9 mouse cellular contexts compared by ENCODE assay signal in the genomic region with DNA sequence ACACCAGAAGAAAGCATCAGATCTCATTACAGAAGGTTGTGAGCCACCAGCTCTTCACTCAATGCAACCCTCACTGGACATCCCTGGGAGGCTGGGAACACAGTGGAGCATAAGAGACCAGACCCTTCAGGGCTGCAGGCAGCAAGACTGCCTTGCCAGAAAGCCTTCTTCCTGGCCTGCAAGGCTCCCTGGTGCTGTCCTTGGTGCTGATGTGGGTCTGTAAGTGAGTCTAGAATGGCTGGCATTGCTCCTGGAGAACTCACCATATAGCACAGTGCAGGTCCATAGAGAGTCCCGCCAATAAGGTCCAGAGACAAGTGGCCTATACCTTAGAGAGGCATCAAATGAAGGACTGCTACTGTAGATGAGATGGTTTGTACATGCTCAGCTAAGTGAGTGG. TPM values are rescaled to one million over a fixed set of nuclear protein-coding genes. Genes with fewer than 3 reads are reported as not detected.
DNase-seq lines count a peak whose midpoint lies in the region; ATAC-seq and TF ChIP-seq lines count a peak whose summit lies in the region.
"Had no signal": no experiment of that assay in that cellular context is flagged by ENCODE, and none has a peak within 500 bp of the region (broad histone marks: within the 10 kb centered on the region; RNA-seq: fewer than 3 reads in every experiment).

No protein-coding gene starts in this region.

- peak; percentile 26 for ATAC-seq in Patski
- ATAC-seq in erythroblast, adult 5-6 weeks (replicated peaks; ENCODE audit: low FRiP score, poor library complexity, severe bottlenecking), result 0 out of 2 replicates have a peak, but pooled peaks have one; percentile 42
- peak; percentile 89 for ATAC-seq in megakaryocyte progenitor cell, adult 5-6 weeks (replicated peaks; ENCODE audit: poor library complexity)

- H3K4me3 ChIP-seq in cerebellum, adult 2 months (replicated peaks; ENCODE audit: insufficient read depth, low read depth, low read length), result no peak overlapping the region

- CTCF ChIA-PET in Patski (lab: Charles Lee), result no interaction called here

- peak; percentile 29 for DNase-seq in kidney, adult 9 months
- no peak for DNase-seq in kidney, adult 11 months
- peak; percentile 20 for DNase-seq in Patski (ENCODE audit: low read depth, low spot score)
- DNase-seq in cerebellum, adult 9-10 months, result no peak
- DNase-seq in cerebellum, adult 2 months, result no peak
- DNase-seq in frontal cortex, postnatal 25 days (ENCODE audit: low spot score in 2 of 2), result no peak

- no peak overlapping the region for H3K27ac ChIP-seq in cerebellum, adult 2 months (ENCODE audit: insufficient read depth, low read length)
- H3K27ac ChIP-seq: macrophage had no signal

- WGBS in cerebellum, adult 2 months, result 45% methylated on average over 1 of the region's 1 CpGs

- H3K27me3 ChIP-seq in Patski, result peaks cover 5% of the 10 kb centered on the region
- H3K27me3 ChIP-seq in cerebellum, adult 2 months (ENCODE audit: control insufficient read depth, insufficient read depth, low read length), result no peaks in the 10 kb centered on the region

- H3K4me1 ChIP-seq in cerebellum, adult 2 months (ENCODE audit: control insufficient read depth, insufficient read depth, low read length), result no peaks in the 10 kb centered on the region

- in situ Hi-C loops in Patski (cut with MboI; ENCODE audit: low pct_unique_long_range_greater_than_20kb), result loop anchor here (10.0 kb wide), 2 partner anchors 55 to 185 kb away; no protein-coding TSS in a partner anchor

- TF ChIP-seq POLR2A in cerebellum, adult 2 months (IDR thresholded peaks at IDR 0.05; ENCODE audit: borderline replicate concordance, insufficient read depth, low read length), result no peak

- POLR2A ChIA-PET in Patski (lab: Charles Lee), result no interaction called here

- no peak for TF ChIP-seq CTCF in Patski (IDR thresholded peaks at IDR 0.05)
- no peak for TF ChIP-seq CTCF in cerebellum, adult 2 months (IDR thresholded peaks at IDR 0.05; ENCODE audit: borderline replicate concordance, insufficient read depth, low read depth, low read length)

RNA-seq across cellular contexts. Expression of gene Tmem86b, which starts 11.2 kb away (rescaled TPM):
- 2.6 TPM for polyA plus RNA-seq in Patski (2021)
- total RNA-seq in erythroblast, adult 5-6 weeks (2015; ENCODE audit: low replicate concordance), result 37.3 and 72.3 TPM in 2 replicates
- 53.4 and 88.6 TPM in 2 replicates for total RNA-seq in erythroblast, adult 5-6 weeks (2017; ENCODE audit: low replicate concordance)
- total RNA-seq in megakaryocyte progenitor cell, adult 5-6 weeks (2015), result 6.7 and 8.9 TPM in 2 replicates
- 15.2 and 22.4 TPM in 2 replicates for total RNA-seq in megakaryocyte progenitor cell, adult 5-6 weeks (2017)
- polyA plus RNA-seq in cerebellum, adult 2 months (2012; rRNA removed), result 45.2 and 47.9 TPM in 2 replicates

RNA-seq across cellular contexts. Expression of gene Ptprh, which starts 16.1 kb away (rescaled TPM):
- polyA plus RNA-seq in Patski (2021), result not detected
- total RNA-seq in erythroblast, adult 5-6 weeks (2015; ENCODE audit: low replicate concordance), result 0.96 TPM in 1 of 2 replicates, not detected in the other
- 1.4 and 1.7 TPM in 2 replicates for total RNA-seq in erythroblast, adult 5-6 weeks (2017; ENCODE audit: low replicate concordance)
- not detected in 2 replicates for total RNA-seq in megakaryocyte progenitor cell, adult 5-6 weeks (2015)
- total RNA-seq in megakaryocyte progenitor cell, adult 5-6 weeks (2017), result not detected in 2 replicates
- 1.4 TPM in 2 replicates for polyA plus RNA-seq in cerebellum, adult 2 months (2012; rRNA removed)
- polyA plus RNA-seq: macrophage had no signal

RNA-seq across cellular contexts. Expression of gene Ppp6r1, which starts 38.8 kb away (rescaled TPM):
- polyA plus RNA-seq in Patski (2021), result 82.6 TPM
- 31.6 and 45.3 TPM in 2 replicates for total RNA-seq in erythroblast, adult 5-6 weeks (2015; ENCODE audit: low replicate concordance)
- total RNA-seq in erythroblast, adult 5-6 weeks (2017; ENCODE audit: low replicate concordance), result 37.3 and 47.0 TPM in 2 replicates
- 99.0 and 102 TPM in 2 replicates for total RNA-seq in megakaryocyte progenitor cell, adult 5-6 weeks (2015)
- total RNA-seq in megakaryocyte progenitor cell, adult 5-6 weeks (2017), result 124 and 144 TPM in 2 replicates
- polyA plus RNA-seq in cerebellum, adult 2 months (2012; rRNA removed), result 130 and 136 TPM in 2 replicates

Comparison
In these comparisons a context has a peak if more than half of its experiments do, and no peak if none do; other contexts are left out.
1. DNase-seq: peak in kidney, adult 9 months (single experiment) and Patski (single experiment); none in kidney, adult 11 months (single experiment), cerebellum, adult 9-10 months (single experiment), cerebellum, adult 2 months (0 of 2) and frontal cortex, postnatal 25 days (0 of 2).
2. ATAC-seq: peak in every context shown above with its lines; median percentile 89 in megakaryocyte progenitor cell, adult 5-6 weeks; 42 in erythroblast, adult 5-6 weeks; 26 in Patski.